Mouse (Mus musculus) right cerebral cortex, postnatal 10 days (tissue): ENCODE data around the gene Lrp10.

Experiments
- DNase-seq, 2 experiments: peaks; one replicate each; pipeline ENCODE4 v3.0.0; 2021; ENCODE audit warnings: low spot score in 2 of 2

Gene Lrp10

GRCm38 (mm10) chr14:54463959-54464292, at the start of gene Lrp10:
Lrp10 (plus strand) TSS chr14:54464137.
- peak; percentile 86 to 89 for DNase-seq

GRCm38 (mm10) chr14:54415241-54416020, 48.5 kb upstream of the Lrp10 start:
- no peak for DNase-seq

GRCm38 (mm10) chr14:54416229-54416775, 47.6 kb upstream of the Lrp10 start:
- DNase-seq: no peak

GRCm38 (mm10) chr14:54416830-54417229, 47.1 kb upstream of the Lrp10 start:
- DNase-seq: no peak

GRCm38 (mm10) chr14:54417623-54418081, 46.3 kb upstream of the Lrp10 start, which contains the start of gene Slc7a7:
Slc7a7 (minus strand) TSS chr14:54417780.
- DNase-seq: no peak

GRCm38 (mm10) chr14:54421014-54421413, 42.9 kb upstream of the Lrp10 start:
- DNase-seq: no peak

- no peak for DNase-seq
Measured at GRCm38 (mm10) chr14:54423406-54423805, 40.5 kb upstream of the Lrp10 start.

- no peak for DNase-seq
Measured at GRCm38 (mm10) chr14:54424634-54425033, 39.3 kb upstream of the Lrp10 start.

- no peak for DNase-seq
Measured at GRCm38 (mm10) chr14:54425540-54425939, 38.4 kb upstream of the Lrp10 start.

GRCm38 (mm10) chr14:54426003-54426688, 37.8 kb upstream of the Lrp10 start:
- DNase-seq: no peak

- DNase-seq: peak; percentile 95 to 96
Measured at GRCm38 (mm10) chr14:54426689-54427398, 37.1 kb upstream of the Lrp10 start, which contains the start of gene Mrpl52. Mrpl52 (plus strand) TSS chr14:54426909.

- DNase-seq: no peak
Measured at GRCm38 (mm10) chr14:54427696-54428095, 36.2 kb upstream of the Lrp10 start.

- DNase-seq: no peak
Measured at GRCm38 (mm10) chr14:54428421-54428820, 35.5 kb upstream of the Lrp10 start.

- DNase-seq: no peak
Measured at GRCm38 (mm10) chr14:54429332-54430093, 34.4 kb upstream of the Lrp10 start.

GRCm38 (mm10) chr14:54430406-54431145, 33.4 kb upstream of the Lrp10 start:
- DNase-seq: no peak

- DNase-seq: peak; percentile 78 to 79
Measured at GRCm38 (mm10) chr14:54431334-54432077, 32.4 kb upstream of the Lrp10 start, which contains the start of gene Mmp14. Mmp14 (plus strand) TSS chr14:54431612.

GRCm38 (mm10) chr14:54432078-54432836, 31.7 kb upstream of the Lrp10 start:
- DNase-seq: peak in 1 of 2 experiments; percentile 43

- peak; percentile 75 to 77 for DNase-seq
Measured at GRCm38 (mm10) chr14:54432837-54433830, 30.8 kb upstream of the Lrp10 start.
